Mouse (Mus musculus) liver, embryonic 14.5 days (tissue): ENCODE data around the gene Wfikkn1. TPM values are rescaled to one million over a fixed set of nuclear protein-coding genes. Genes with fewer than 3 reads are reported as not detected.

Source experiments
- ATAC-seq: fragments of 200-750 bp; cut with Nextera tagmentation; 2 replicates; pipeline ENCODE4 v1.8.0; 2017; ENCODE audit warnings: moderate number of reproducible peaks, mild to moderate bottlenecking, moderate library complexity; ENCODE audit not compliant: insufficient read depth
- DNase-seq, 3 experiments: peaks; one replicate each; pipeline ENCODE4 v3.0.0-alpha.2; 2012 to 2013; ENCODE audit warnings: low read depth in 3 of 3, low spot score in 3 of 3
- H3K27ac ChIP-seq: fragments of 300-500 bp; sonication (generic); 2 replicates; pipeline ENCODE4 v1.5.1; 2014; ENCODE audit warnings: moderate library complexity, mild to moderate bottlenecking, control low read depth, inconsistent platforms
- H3K27me3 ChIP-seq: fragments of 300-500 bp; sonication (generic); 2 replicates; pipeline ENCODE4 v1.6.1; 2014; ENCODE audit warnings: mild to moderate bottlenecking, low read length, moderate library complexity; ENCODE audit not compliant: control insufficient read depth, insufficient read depth
- H3K36me3 ChIP-seq: fragments of 300-500 bp; sonication (generic); replicated peaks from 2 replicates; pipeline ENCODE4 v1.6.1; 2014; ENCODE audit warnings: low read depth; ENCODE audit not compliant: control insufficient read depth, insufficient read depth
- H3K4me1 ChIP-seq, 2 experiments: fragments of 200-500 bp in 1 of 2; fragments of 300-500 bp in 1 of 2; sonication (generic) in 1 of 2; replicated peaks; 2 replicates each; pipeline ENCODE4 v1.6.1; 2012 to 2014; ENCODE audit warnings: antibody characterized with exemption in 1 of 2, inconsistent platforms in 1 of 2, low read length in 1 of 2; ENCODE audit not compliant: control insufficient read depth in 2 of 2, insufficient read depth in 2 of 2
- H3K4me2 ChIP-seq: fragments of 300-500 bp; sonication (generic); 2 replicates; pipeline ENCODE4 v1.6.1; 2014; ENCODE audit warnings: low read depth, mild to moderate bottlenecking, control low read depth, moderate library complexity
- H3K4me3 ChIP-seq, 2 experiments: fragments of 200-500 bp in 1 of 2; fragments of 300-500 bp in 1 of 2; sonication (generic) in 1 of 2; 2 replicates each; pipeline ENCODE4 v1.5.1; 2012 to 2014; ENCODE audit warnings: low read depth in 2 of 2, low read length in 2 of 2, mild to moderate bottlenecking in 2 of 2, control low read depth in 1 of 2, inconsistent platforms in 1 of 2, moderate library complexity in 1 of 2; ENCODE audit not compliant: insufficient read depth in 1 of 2
- H3K9ac ChIP-seq: fragments of 300-500 bp; sonication (generic); replicated peaks from 2 replicates; pipeline ENCODE4 v1.6.1; 2014; ENCODE audit warnings: mild to moderate bottlenecking, control low read depth, moderate library complexity
- H3K9me3 ChIP-seq: fragments of 300-500 bp; sonication (generic); 2 replicates; pipeline ENCODE4 v1.6.1; 2016; ENCODE audit warnings: low read length, mixed read lengths; ENCODE audit not compliant: control insufficient read depth
- CTCF ChIP-seq: IDR thresholded peaks from 2 replicates; pipeline ENCODE4 v1.5.1; 2016; ENCODE audit warnings: antibody characterized with exemption, low read depth, control low read depth
- EP300 ChIP-seq: IDR thresholded peaks from 2 replicates; pipeline ENCODE4 v1.6.1; 2016; ENCODE audit warnings: antibody characterized with exemption, low read depth
- WGBS: fragments of 180-500 bp; shearing (Covaris S2); extraction: QIAGEN DNeasy Blood & Tissue Kit; methylation state at CpG from one replicate; pipeline ENCODE4 v1.1.7; 2014; ENCODE audit not compliant: insufficient replicate concordance; 5-methylcytosine and 5-hydroxymethylcytosine counted together
- polyA plus RNA-seq, 2 experiments: library from polyadenylated mRNA; depleted of rRNA in 1 of 2; stranded (reverse) in 1 of 2; unstranded in 1 of 2; fragments of >200 nt; fragmentation: Nextera tagmentation in 1 of 2; extraction: Ambion mirVana in 1 of 2; gene quantifications; 2 replicates each; pipeline versions ENCODE4 v1.2.1 to v1.2.3; 2012 to 2014

The Wfikkn1 gene
- polyA plus RNA-seq, 2 experiments = 0.52 to 0.54 TPM

GRCm38 (mm10) chr17:25860832-25861703 lies 19.6 kb downstream of the Wfikkn1 start, which contains the start of gene Wdr90:
Wdr90 (minus strand) TSS chr17:25861501.
- H3K27ac ChIP-seq = peak within 1 kb of the TSS; percentile 28
- peak; percentile 47; the same call in 1 of the 2 replicates for TF ChIP-seq CTCF
- no peak for TF ChIP-seq EP300
- H3K9ac ChIP-seq = peak within 1 kb of the TSS; percentile 86
- DNase-seq = peak; percentile 80 to 82 (median 82)
- peak; percentile 89 for ATAC-seq
- WGBS = 5% methylated on average over 65 of the region's 65 CpGs
- peak within 1 kb of the TSS; percentile 91 for H3K4me2 ChIP-seq
- H3K4me3 ChIP-seq = peak within 1 kb of the TSS; percentile 78 to 85
- no peaks in the 10 kb centered on the region for H3K27me3 ChIP-seq
- no peaks in the 10 kb centered on the region for H3K9me3 ChIP-seq
- no peaks in the 10 kb centered on the region; the same call in 1 of the 2 replicates for H3K36me3 ChIP-seq
- H3K4me1 ChIP-seq = peaks cover 16 to 17% of the 10 kb centered on the region in 2 experiments

DNA sequence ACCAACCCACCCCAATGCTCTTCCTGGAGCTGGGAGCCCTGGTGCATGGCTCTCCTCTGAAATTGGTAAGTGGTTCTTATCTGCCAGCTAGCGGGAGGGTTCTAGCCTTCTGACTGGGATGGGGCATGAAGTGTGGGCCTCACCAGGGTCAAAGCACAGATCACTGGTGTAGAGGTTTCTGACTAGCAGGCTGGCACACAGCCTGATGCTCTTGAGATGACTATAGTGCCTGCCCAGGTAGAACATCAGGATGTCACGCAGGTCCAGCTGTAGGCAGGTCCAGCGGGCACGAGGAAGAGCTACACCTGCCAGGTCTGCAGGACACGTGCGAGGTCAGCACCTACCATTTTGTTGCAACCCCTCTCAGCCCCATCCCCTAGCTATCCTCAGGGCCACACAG lies 20.4 kb downstream of the Wfikkn1 start:
- no peak overlapping the region for H3K27ac ChIP-seq
- peak overlapping the region; percentile 86 for H3K9ac ChIP-seq
- no peak for TF ChIP-seq CTCF
- no peak for TF ChIP-seq EP300
- peak overlapping the region; percentile 91 for H3K4me2 ChIP-seq
- H3K4me3 ChIP-seq = peak overlapping the region; percentile 78 to 85; a peak in 3 of 4 replicates
- no peaks in the 10 kb centered on the region; the same call in 1 of the 2 replicates for H3K36me3 ChIP-seq
- H3K27me3 ChIP-seq = no peaks in the 10 kb centered on the region
- no peak for DNase-seq
- 85% methylated on average over 6 of the region's 6 CpGs for WGBS
- no peaks in the 10 kb centered on the region for H3K9me3 ChIP-seq
- ATAC-seq = no peak
- peaks cover 16 to 17% of the 10 kb centered on the region in 2 experiments for H3K4me1 ChIP-seq

- H3K27me3 ChIP-seq = no peaks in the 10 kb centered on the region
- H3K4me1 ChIP-seq = peaks cover 13 to 15% of the 10 kb centered on the region in 2 experiments
- peak within 1 kb of the TSS; percentile 74 for H3K9ac ChIP-seq
- H3K9me3 ChIP-seq = no peaks in the 10 kb centered on the region
- no peak for TF ChIP-seq EP300
- TF ChIP-seq CTCF = peak; percentile 89
- H3K36me3 ChIP-seq = peaks cover 28% of the 10 kb centered on the region
- H3K4me2 ChIP-seq = peak within 1 kb of the TSS; percentile 85
- peak within 1 kb of the TSS; percentile 70 to 75 for H3K4me3 ChIP-seq
- peak within 1 kb of the TSS; percentile 43 for H3K27ac ChIP-seq
- ATAC-seq (peak; percentile 93), DNase-seq (peak; percentile 87 to 89 (median 89))
- WGBS = under 1% methylated on average over 21 of the region's 21 CpGs
Observed at GRCm38 (mm10) chr17:25844396-25844901, 36.2 kb downstream of the Wfikkn1 start, which contains the start of gene Rhot2. Rhot2 (minus strand) TSS chr17:25844851.

DNA sequence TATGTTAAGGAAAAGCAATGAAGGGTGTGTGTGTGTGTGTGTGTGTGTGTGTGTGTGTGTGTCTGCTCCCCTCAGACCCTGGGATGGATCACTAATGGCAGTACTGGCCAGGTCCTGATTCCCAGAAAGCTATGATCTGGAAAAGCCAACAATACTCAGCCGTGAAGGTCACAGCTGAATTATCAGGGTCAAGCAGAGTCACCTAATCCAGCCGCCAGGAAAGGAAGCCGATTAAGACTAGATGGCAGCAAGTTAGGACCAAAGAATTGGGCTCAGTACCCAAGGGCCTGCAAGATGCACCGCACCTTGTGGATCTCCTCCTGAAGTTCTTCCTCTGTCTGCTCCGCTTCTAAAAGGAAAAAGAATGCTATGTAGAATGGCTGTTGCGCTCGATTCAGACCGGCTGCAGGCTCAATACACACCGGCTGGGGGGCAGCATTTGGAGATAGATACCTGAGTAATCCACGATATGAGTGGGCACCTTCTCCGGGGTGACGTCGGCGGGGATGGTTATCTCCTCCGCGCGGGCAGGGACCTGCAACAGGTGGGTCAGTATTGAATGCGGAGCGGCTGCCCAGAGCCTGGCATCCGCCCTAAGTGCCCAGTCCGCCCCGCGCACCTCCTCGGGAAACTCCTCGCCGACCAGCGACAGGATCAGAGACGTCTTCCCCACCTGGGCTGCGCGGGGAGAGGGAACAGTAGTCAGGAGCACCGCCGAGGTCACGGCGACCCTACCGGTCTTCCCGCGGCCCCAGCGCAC lies 36.8 kb downstream of the Wfikkn1 start:
- Histone ChIP-seq H3K27ac (peak overlapping the region; percentile 43), H3K4me3 (peak overlapping the region; percentile 70 to 75), H3K36me3 (peaks cover 34% of the 10 kb centered on the region), H3K27me3 (no peaks in the 10 kb centered on the region), H3K4me1 (peaks cover 13 to 15% of the 10 kb centered on the region in 2 experiments), H3K4me2 (peak overlapping the region; percentile 85), H3K9me3 (no peaks in the 10 kb centered on the region), H3K9ac (peak overlapping the region; percentile 74)
- 2% methylated on average over 36 of the region's 38 CpGs for WGBS
- TF ChIP-seq CTCF (peak; percentile 13; the same call in 1 of the 2 replicates), EP300 (no peak)
- peak; percentile 63 for ATAC-seq
- no peak for DNase-seq
